Mouse (Mus musculus) gastrocnemius, adult 8-10 months (tissue): ENCODE data around the gene Tal1. TPM values are rescaled to one million over a fixed set of nuclear protein-coding genes. Genes with fewer than 3 reads are reported as not detected.

Experiments
- DNase-seq, 2 experiments: peaks; one replicate each; pipeline ENCODE4 v3.0.0; 2022; ENCODE audit warnings: low spot score in 2 of 2
- total RNA-seq, 4 experiments: library from RNA; stranded (reverse); gene quantifications; 2 replicates each; pipeline ENCODE4 v1.2.4; 2022

The Tal1 gene
- under 1 TPM; 0.56 to 0.76 (median 0.60) TPM for total RNA-seq

DNA sequence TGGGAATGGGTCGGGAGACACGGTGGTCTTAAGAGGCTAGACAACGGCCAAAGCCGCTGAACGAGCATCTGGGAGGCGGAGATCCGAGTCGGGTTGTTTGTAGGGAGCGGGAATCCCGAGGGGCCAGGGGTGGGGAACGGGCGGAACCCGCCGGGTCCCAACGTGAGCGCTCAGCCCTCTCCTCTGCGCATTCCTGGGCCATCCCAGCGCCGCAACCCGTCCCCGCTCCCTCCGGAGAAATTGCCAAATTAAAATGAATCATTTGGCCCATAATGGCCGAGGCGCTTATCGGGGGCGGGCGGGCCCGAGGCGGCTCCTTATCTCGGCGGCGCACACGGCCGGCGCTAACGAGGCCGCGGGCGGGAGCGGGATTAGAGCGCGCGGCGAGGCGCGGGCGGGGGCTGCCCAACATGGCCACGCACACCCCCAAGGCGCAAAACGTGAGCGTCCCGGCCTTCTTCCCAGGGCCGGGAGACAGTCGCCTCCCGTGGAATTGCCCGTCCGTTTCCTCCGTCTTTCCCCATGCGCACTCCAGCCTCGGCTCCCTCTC is at the start of gene Tal1:
Gene Tal1 (plus strand): TSS at position 56 of the 550 bp plus-strand sequence.
- no peak for DNase-seq

GRCm38 (mm10) chr4:115014276-115014675 is 42.0 kb upstream of the Tal1 start:
- no peak for DNase-seq

GRCm38 (mm10) chr4:115019997-115020396 is 36.2 kb upstream of the Tal1 start:
- DNase-seq: no peak

- DNase-seq: no peak
Observed at GRCm38 (mm10) chr4:115035043-115035442, 21.2 kb upstream of the Tal1 start.

DNA sequence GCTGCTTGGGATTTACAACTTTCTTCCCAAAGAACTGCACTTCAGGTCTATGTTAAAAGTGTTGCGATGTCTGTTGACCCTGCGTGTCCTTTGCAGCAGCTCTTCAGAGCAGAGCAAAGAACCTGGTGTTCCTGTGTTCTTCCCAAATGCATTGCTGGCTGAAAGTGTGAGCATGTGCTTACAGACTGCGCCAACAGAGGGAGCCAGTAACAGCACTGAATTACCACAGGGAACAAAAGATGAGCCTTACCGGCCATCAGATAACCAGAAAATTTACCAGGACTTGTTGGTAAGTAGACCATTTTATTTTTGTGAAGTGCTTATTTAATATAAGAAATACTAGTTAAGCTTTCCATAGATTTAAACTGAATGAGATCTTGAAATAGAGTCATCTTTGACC is 18.0 kb upstream of the Tal1 start:
- no peak for DNase-seq

DNA sequence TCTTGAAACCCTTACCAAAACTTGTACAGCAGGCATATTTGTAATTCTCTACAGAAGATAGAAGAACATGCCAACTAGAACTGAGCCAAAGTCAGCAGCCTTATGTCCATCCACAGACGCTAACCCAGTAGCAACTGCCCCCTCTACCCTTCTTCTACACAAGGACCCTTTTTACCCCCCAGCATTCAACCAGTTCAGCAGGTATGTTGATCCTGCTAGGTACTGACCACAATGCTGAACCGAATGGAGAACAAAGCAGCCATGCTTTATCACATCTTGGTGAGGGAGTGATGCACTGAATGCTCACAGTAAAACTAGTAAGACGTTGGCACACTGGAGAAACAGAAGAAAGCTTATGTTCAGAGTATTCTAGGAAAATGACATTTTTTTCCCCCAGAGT is 10.6 kb upstream of the Tal1 start:
- no peak for DNase-seq

DNA sequence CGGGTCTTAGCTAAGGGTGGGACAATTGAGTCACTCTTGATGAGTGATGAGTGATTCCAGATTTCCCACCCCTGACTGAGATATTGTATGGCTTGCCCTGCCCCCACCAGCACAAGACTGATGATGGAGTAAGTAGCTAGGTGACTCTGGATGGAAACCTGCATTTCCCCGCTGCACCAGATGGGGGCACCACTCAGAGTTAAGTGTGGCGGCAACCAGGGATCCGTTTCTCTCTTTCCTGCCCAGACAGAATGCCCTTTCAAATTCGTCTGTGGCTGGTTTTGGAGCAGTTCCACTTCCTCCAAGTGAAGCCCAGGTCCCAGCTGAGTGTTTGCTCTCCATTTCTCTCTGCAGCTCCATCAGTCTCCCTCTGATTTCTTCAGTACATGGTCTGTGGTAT is 8.5 kb upstream of the Tal1 start:
- DNase-seq: no peak

- no peak for DNase-seq
Observed at GRCm38 (mm10) chr4:115048190-115048589, 8.0 kb upstream of the Tal1 start.

DNA sequence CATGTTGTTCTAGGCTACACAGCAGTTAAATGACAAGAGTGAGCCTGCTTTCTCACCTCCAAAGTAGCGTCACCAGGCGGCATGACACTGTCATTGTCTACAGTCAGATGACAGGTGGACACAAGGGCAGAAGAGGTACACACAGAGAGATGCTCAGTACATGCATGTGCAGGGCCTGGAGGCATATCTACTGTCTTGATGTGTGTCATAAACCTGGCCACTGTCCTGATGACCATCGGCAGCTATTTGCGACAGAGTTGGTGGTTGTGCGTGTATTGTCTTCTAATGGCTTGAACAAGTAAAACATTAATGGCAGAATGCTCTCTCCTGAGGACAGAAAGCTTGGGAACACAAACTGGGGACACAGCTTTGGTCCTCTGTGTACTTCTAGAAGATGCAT is 5.0 kb upstream of the Tal1 start:
- no peak for DNase-seq

DNA sequence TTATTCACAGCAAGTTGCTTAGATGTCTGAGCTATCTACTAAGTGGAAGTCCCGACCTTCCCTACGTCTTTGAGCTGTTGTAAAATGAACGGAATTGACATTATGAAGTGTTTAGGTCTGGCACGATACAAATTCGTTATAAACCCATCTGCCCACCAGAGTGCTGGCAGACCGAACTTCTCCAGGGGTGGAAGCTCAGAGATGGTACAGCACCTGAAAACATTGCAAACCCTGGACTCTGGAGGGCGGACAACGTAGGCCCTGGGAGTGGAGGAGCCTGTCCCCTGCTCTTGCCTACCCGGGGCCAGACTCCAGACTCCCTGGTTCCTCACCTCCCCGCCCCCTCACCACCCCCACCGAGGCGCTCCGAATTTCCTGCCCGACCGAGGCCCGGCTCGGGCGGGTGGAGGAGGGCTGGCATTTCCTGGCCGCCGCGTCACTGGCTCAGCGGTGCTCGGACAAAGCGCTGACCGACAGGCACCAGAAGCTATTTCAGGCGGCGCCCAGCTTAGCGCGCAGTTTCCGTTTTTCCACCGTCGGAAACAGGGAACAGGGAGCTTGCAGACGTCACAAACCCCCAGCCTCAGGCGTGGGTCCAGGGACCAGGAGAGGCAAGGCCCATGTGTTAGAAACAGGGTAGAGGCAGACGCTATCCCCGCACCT is 3.8 kb upstream of the Tal1 start:
- peak in 1 of 2 experiments; percentile 22 for DNase-seq

GRCm38 (mm10) chr4:115055044-115055443 is 1.2 kb upstream of the Tal1 start:
- DNase-seq: no peak

DNA sequence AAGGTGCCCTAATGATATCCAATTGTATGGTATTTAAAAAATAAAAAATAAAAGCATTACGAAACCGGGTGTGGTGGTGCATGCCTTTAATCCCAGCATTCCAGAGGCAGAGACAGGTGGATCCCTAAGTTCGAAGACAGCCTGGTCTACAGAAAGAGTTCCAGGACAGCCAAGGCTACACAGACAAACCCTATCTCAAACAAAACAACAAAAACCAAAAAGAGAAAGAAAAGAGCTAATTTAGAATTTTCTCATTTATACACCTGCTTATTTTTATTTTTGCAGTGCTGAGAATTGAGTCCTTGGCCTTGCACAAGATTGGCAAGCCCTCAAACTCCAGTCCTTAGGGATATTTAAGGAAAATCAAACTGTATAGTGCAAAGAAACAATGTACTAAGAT is 535 bp upstream of the Tal1 start:
- DNase-seq: no peak

GRCm38 (mm10) chr4:115056921-115057673 is 871 bp downstream of the Tal1 start:
- no peak for DNase-seq

GRCm38 (mm10) chr4:115057674-115058316 is 1.6 kb downstream of the Tal1 start:
- DNase-seq: no peak

GRCm38 (mm10) chr4:115058317-115058761 is 2.1 kb downstream of the Tal1 start:
- no peak for DNase-seq

DNA sequence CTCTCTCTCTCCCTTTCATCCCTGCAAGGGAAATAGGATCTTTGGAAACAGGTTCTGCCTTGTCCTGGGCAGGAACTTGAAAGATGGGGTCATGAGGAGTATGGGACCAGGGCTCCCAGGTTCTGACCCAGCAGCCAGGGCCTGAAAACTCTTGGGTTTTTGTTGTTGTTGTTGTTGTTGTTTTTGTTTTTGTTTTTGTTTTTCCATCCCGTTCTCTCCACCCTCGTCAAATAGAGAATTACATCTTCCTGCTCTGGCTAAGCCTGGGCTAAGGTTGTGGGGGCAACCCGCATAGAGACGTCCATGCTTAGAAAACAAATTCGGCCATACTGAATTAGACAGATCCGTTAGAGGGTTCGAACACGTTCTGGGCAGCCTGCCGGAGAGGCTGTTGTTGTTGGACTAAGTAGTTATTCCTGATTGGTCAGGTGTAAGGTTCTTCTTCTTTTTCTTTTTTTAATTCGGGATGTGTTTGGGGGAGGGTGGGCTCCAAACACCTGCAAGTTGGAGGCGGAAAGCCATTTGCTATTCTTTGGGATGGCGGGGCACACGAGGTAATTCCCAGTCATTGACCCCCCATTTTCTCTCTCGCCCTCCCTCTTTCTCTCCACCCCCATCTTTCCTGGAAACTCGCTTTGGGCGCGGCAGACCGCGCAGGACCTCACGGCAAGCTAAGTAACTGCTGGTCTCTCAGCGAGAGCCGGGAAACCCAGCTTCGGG is 2.8 kb downstream of the Tal1 start:
- no peak for DNase-seq

DNA sequence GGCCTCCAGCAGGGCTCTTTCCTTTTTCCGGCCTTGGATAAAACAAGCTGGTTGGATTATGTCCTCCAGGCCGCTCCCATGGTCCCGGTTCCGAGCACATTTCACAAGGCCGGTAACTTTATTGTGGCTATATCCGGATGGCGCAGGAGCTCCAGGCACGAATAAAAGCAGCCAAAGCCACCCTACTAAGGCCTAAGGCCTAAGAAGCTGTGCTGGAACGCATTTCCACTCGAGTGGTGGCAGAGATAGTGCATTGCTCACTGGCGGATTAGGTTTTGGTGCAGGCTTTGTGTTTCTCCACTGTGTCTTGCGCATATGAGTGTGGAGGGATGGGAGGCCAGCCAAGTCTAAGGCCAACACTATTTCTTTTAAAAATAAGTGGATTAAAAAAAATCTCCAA is 3.6 kb downstream of the Tal1 start:
- DNase-seq: no peak

DNA sequence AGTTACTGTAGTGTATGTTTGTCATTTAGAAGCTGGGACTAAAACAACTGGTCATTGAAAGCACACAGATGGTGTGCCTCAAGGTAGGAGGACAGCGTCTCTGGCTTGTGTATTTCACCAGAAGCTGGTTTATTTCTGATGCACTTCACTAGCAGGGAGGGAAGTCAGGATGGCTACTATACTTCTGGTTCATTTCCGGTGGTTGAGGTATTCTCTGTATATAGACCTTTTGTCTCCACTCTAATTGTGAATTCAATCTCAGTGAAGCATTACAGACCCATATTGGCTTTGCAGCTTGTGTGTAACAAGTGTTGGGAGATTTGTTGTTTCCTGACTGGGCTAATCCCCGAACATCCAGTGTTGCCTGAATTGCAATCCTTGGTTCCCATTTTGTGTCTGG is 4.5 kb downstream of the Tal1 start:
- DNase-seq: no peak

GRCm38 (mm10) chr4:115062540-115062874 is 6.3 kb downstream of the Tal1 start:
- DNase-seq: no peak

- DNase-seq: peak in 1 of 2 experiments; percentile 9
Observed at GRCm38 (mm10) chr4:115062875-115063517, 6.8 kb downstream of the Tal1 start.
